Mouse (Mus musculus) natural killer cell, adult 2 months (primary cell): ENCODE data around the gene Mdk.

Source experiments
- DNase-seq, 2 experiments: peaks; one replicate each; pipeline ENCODE4 v3.0.0; 2022; ENCODE audit warnings: low spot score in 2 of 2

The Mdk gene

GRCm38 (mm10) chr2:91958701-91959457 lies 26.8 kb upstream of the Mdk start:
- DNase-seq: peak in 1 of 2 experiments; percentile 54

GRCm38 (mm10) chr2:91958049-91958448 lies 26.0 kb upstream of the Mdk start:
- DNase-seq: no peak

GRCm38 (mm10) chr2:91957096-91957495 lies 25.0 kb upstream of the Mdk start:
- peak in 1 of 2 experiments; percentile 28 for DNase-seq

GRCm38 (mm10) chr2:91955875-91956274 lies 23.8 kb upstream of the Mdk start:
- DNase-seq: no peak

- DNase-seq: no peak
Measured at GRCm38 (mm10) chr2:91955121-91955591, 23.1 kb upstream of the Mdk start.

GRCm38 (mm10) chr2:91953825-91954224 lies 21.7 kb upstream of the Mdk start:
- no peak for DNase-seq

GRCm38 (mm10) chr2:91950275-91951085 lies 18.4 kb upstream of the Mdk start:
- peak; percentile 32 to 49 for DNase-seq

- no peak for DNase-seq
Measured at GRCm38 (mm10) chr2:91949411-91950274, 17.5 kb upstream of the Mdk start.

GRCm38 (mm10) chr2:91948792-91949241 lies 16.7 kb upstream of the Mdk start:
- DNase-seq: no peak

GRCm38 (mm10) chr2:91948151-91948509 lies 16.0 kb upstream of the Mdk start:
- DNase-seq: no peak

- peak; percentile 82 to 92 for DNase-seq
Measured at GRCm38 (mm10) chr2:91947397-91948150, 15.5 kb upstream of the Mdk start.

GRCm38 (mm10) chr2:91946836-91947235 lies 14.7 kb upstream of the Mdk start:
- no peak for DNase-seq

GRCm38 (mm10) chr2:91945483-91945882 lies 13.4 kb upstream of the Mdk start, which contains the start of gene Gm9821:
Gene Gm9821, plus strand, starts transcription at chr2:91945703.
- DNase-seq: no peak

- DNase-seq: peak; percentile 74 to 80
Measured at GRCm38 (mm10) chr2:91944170-91944950, 12.3 kb upstream of the Mdk start.

GRCm38 (mm10) chr2:91942356-91942755 lies 10.3 kb upstream of the Mdk start:
- no peak for DNase-seq

- no peak for DNase-seq
Measured at GRCm38 (mm10) chr2:91939303-91939935, 7.3 kb upstream of the Mdk start.

- DNase-seq: no peak
Measured at GRCm38 (mm10) chr2:91936154-91936553, 4.1 kb upstream of the Mdk start.

- DNase-seq: no peak
Measured at GRCm38 (mm10) chr2:91934826-91935525, 2.9 kb upstream of the Mdk start.

GRCm38 (mm10) chr2:91934016-91934415 lies 1.9 kb upstream of the Mdk start:
- DNase-seq: no peak
